Mouse (Mus musculus): ENCODE measurements at regions not wholly inside any gene's neighbourhood (a gene's known extent, or its start where the extent isn't known, plus 50 kb on each side); places are given as distances from the start of the nearest gene placed in this dataset.

DNA sequence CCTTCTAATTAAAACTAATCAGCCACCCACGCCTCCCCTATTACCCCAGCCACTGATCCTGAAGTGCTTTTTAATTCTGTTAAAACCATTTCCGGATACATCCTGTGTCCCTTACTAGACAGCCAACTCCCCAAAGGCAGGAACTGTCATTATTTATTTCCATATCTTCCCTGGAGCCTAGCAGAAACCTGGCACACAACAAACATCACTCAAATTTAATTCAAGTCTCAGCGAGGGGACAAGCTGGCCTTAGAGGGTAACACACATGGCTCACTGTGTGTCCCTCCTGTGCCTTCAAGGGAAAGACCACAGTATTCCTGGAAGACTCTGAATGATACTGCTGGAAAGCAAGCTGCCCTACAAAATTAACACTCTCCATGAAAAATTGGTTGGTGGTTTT is 240.0 kb downstream of the Mycn start:
- DNase-seq (ENCODE audit: low read depth) = no peak

DNA sequence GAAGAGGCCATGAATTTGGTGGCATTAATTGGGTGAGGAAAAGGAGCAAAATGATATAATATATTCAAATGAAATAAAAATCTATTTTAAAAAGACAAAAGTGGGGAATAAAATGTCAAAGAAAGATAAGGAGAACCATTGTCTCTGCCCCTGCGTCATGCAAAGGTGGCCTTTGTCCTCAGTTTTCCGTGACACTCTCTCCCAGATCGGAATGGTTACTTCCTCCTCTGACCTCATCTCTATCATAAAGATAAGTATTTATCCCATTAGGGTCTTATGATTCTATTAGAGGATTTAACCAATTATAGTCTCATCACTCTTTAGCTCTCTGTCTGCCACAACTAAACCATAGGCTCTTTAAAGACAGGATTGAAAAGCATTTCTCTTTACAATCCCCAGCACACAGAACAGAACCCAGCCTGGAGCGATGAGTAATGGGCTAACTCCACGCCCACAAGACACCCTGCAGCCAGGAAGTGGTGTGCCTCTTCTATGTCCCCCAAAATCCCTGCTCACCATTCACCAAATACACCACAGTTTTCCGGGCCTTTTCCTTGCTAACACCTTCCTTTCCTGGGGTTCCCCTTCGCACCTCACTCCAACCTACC is 240.6 kb downstream of the Mycn start:
- no peak for DNase-seq (ENCODE audit: low read depth)

DNA sequence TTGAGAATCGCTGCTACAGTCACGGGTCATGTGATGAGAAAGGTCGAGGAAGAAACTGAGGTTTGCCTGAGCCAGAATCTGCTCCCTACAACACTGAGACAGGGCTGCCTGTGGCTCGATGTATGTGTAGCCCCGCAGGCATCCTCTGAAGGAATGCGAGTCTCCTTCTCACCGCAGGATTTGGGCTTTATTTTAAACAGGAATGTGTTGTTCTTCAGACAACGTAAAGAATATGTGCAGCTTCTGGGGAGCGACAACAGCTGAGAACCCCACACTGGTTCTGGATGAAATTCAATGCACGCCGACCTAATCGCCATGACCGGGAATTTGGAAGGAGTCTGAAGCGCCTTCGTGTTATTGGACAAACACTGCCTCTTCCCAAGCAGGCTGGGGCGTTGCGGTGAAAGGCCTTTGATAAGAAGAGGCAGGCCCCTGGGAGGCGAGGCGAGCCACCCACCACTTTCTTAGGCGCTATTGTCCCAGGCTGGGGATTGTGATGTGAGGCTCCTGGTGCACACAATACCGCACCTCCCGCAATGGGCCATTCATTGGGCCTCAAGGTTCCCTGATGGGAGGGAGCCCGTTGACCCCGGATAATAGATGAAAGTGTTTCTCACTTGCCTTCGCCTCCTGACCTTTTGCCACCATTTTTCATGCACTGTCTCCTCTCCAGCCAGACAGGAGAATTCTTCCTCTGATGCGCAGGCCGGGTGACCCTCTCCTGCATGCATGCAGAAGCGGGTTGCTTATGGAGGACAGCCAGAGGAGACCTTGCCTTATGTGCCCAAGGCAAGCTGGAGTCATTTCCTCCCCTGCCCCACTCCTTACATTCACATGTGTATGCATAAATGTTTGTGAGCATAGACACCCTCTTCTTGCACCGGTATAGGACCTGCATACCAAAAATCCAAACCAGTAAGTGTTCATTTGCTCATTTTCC is 247.6 kb downstream of the Mycn start:
- DNase-seq (ENCODE audit: low read depth) = no peak

DNA sequence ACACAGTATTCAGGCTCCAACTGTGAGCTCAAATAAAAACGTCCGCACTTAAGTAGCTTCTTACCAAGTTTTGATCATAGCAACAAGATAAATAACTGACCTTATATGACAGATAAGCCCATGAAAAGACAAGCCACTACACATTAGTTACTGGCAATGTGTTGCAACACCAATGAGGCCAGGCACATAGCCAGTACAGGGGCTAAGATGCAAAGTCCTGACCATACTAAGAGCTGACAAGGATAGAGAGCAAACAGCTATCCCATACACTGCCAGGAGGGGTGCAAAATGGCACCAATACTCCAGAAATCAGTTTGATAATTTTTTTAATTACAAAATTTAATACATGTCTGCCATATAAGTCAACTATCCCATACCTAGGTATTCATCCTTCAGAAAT is 254.3 kb downstream of the Mycn start:
- DNase-seq (ENCODE audit: low read depth) = no peak

DNA sequence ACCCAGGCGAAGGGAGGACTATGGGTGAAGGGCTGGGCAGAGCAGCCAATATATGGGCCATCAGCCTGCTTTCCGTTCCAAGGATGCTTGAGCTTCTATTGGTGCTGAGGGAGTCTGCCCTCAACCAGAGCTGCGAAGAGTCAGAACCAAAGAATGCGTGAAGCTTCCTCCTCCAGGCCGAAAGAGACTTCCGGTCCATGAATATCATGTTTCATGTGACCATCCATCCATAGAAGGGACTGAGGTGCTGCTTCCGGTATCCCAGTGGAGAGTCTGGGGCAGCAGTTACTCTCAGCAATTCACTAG is 256.5 kb downstream of the Mycn start:
- DNase-seq (ENCODE audit: low read depth) = no peak

DNA sequence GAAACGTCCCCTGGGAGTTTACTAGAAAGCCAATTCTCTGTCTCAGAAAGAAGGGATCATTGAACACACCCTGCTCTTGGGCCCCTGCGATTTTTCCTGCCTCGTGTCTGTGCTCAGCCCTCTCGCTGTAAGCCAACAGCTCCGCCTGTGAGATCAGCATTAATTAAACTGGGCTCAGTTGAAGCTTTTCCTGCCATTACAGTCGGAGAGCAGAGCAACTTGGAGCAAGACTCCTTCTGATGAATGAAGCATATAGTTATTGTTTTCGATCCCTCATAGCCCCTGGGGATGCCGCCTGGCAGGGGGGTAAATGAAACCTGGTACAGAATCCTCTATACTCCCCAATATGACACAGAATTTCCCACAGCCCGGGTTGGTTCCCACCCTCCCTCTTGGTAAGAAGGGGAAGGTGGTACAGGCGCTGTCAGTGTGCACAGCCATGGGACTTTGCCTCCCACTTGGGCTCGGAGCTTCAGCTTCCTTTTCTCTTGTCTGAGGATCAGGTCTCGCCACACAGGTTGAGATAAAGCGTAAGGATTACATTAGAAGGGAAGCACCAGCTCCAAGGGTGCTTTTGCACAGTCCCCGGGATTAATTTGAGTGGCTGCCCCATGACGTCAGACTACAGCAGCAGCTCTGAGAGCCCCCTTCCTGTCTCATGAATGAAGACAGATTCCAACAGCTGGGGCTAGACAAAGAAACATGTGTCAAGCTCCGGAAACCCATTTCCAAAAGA is 257.1 kb downstream of the Mycn start:
- no peak for DNase-seq (ENCODE audit: low read depth)

DNA sequence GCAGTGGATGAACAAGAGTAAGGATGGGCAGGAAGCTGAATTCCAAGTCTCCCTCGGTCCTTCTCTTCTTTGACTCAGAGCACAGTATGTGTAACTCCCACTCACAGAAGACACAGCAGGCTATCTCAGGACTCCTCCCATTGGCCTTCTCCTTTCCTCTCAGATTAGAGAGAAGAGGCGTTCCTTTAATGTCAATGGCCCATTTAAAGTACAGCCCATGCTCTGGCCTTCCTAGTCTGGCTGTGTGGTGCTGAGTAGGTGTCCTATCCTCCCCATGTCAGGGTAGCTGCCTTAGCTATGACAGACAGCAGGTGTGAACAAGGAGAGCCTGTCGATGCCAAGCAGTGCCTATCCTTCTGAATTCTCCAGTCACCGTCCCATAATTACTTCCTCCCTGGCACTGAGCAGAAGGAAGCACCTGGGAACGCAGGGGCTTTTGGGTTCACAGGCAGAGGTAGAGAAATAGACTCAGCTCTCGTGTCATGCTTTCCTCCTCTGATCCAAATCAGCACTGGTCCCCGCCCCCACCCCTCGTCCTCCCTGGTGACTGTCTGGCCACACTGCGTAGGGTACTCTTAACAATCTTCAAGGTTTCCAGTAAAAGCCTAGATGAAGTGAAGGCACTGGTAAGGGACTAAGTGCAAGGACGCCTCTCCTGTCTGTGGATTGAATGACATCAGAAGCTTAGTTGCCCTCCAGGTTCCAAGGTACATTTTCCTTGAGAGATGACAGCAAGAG is 257.8 kb downstream of the Mycn start:
- DNase-seq (ENCODE audit: low read depth) = no peak

DNA sequence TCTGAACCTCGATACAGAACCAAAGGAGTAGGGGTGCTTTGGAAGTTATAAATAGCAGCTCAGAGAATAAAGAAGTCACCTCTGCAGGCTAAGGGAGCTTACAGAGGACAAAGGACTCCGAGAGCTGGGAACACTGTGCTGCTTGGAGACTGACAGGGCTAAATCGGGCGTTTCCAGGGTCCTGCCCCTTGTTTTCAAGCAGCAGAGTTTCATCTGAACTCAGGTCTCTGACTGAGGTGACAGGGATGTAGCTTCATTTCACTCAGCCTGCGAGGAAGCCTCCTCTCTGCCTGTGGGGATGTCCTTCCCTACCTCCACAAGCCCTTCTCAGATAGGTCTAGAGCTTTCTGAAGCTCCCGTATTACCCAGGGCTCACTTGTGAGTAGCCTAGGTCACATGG is 260.6 kb downstream of the Mycn start:
- no peak for DNase-seq (ENCODE audit: low read depth)

DNA sequence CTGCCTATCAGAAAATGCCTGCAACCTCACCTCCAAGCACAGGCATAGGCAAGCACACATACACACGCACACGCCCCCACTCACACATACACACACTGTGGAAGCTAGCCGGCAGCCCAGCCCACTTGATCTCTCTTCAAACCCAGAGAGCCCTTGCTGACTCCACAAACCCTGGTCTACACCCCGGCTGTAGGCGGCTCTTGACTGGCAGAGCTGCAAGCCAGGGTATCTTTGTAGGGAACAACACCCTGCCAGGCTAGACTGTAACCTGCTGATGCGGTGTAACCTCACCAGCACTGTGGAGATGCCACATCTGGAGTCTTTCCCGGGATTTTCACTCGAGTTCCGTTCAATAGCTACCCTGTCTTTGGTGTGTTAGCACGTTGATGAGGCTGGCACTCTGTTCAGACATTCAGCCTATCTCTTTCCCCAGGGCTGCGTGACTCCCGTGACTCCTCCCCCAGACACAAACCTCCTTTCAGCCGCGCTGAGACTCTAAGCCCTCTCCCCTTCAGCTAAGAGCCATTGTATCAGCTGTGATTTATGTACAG is 261.3 kb downstream of the Mycn start:
- no peak for DNase-seq (ENCODE audit: low read depth)

DNA sequence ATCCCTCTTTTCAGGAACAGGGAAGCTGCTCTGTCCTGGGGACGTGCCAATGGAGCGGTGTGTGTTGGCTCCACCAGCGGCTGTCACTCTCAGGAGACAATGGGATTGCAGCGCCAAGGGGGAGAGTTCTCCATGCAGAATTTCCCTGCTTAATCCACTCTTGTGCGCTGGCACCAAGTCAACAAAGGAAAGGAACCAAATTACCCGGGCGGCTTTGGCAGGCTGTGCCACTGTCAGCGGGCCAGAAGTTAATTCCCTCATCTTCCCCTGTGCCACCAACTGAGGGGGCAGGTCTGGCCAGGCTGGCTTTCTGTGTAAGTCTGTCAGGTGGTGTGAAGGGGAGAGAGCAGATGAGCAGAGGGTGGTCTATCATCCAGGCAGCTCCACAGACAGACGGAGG is 265.0 kb downstream of the Mycn start:
- DNase-seq (ENCODE audit: low read depth) = no peak

DNA sequence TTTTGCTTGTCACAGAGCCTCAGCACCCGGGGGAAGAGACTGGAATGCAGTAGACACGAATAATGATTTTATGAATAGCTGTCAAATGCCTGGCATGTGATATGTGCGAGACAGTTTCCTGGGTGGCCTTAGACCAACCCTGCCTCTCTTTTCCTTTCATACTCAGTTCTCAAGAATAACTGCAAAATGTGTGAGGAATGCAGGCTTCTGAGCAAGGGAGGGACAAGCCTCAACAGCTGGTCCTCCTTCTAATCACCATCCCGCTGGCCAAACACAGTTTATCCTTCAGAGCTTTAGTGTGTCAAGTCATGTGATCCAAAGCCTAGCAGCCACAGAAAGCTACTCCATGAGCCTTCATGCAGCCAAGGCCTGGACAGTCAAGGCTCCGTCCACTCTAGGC is 271.8 kb downstream of the Mycn start:
- DNase-seq (ENCODE audit: low read depth) = no peak

DNA sequence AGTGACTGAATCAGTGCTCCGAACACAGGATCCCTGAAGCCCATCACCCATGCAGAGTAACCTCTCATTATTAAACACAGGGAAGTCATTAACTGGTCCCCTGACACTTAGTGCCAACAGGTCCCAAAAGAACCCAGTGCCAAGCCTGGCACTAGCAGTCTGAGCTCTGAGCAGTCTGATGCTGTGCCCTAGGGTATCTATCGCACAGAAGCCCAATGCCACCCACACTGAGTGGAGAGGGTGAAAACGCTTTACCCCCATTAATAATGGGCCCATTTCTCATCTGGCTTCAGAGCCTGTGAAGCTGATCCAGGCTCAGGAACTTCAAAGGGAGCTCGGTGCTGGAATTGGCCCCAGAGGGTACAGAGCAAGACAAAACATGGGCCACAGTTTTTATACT is 272.8 kb downstream of the Mycn start:
- DNase-seq (ENCODE audit: low read depth) = no peak

DNA sequence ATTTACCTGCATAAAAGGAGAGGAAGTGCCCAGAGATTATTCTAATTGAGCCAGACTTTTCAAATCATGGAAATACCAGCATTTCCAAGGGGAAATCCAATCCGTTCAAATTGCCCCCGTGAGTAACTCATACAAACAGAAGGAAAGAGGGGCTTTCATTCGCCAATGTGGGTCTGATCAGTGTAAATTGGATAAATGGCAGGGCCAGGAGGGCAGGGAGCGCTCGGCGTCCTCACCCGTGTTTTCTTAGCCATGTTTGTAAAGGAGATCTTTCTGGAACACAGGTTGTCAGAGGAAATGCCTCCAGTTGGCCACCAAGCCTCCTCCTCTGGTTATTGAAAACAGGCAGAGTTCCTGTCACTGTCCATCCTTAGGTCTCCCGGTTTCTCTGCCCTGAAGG is 286.1 kb downstream of the Mycn start:
- DNase-seq (ENCODE audit: low read depth) = no peak

DNA sequence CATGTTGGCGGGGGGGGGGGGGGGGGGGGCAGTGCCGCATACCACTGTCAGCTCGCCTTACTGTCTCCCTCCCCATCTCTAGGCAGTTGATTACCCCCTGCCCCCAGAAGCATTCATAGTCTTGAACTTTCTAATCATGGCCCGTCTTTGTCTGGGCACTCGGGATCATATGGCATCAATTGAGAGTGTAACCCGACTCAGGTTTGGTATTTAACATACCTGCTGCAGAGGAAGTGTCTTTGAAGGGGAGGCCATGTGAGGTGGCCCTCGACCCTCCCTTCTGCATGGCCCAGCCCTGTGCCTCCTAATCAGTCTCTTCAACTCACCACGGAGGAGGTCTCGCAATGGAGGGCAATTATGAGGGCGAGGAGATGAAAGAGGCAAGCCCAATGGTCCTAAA is 286.5 kb downstream of the Mycn start:
- DNase-seq (ENCODE audit: low read depth) = no peak

DNA sequence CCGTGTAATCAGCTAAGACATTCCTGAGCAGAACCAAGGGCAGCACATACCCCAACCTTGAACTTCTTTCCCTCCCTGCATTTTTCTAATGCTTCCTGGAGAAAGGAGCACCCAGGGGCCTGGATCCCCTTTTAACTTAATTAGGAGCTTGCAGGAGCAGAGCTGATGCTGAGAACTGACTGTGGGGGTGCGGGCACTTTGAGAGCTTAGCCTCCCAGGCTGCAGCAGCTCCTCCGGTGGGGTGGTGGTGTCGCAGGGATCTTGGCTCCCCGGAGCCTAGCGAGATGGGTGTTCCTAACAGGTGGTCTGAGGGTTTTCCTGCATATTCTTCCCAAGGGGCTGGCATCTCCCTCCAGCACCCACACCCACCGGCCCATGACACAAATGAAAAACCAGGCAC is 289.4 kb downstream of the Mycn start:
- no peak for DNase-seq (ENCODE audit: low read depth)

DNA sequence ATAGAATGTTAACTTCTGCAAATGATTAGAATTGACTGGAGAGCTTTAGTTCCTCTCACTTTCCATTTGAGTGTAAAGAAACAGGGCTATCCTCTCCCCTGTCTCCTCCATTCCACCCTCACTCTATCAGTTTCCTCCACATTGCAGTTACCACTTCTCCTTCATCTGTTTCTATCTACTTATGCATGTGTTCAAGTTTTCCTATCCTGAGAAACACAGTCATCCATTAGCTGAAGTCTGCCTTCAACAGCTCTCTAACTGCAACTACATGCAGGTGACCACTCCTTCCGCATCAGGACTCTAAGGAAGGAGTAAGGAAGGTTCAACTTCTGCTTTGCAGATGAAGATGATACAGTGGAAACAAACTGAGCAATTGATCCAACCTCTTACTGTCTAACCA is 291.4 kb downstream of the Mycn start:
- DNase-seq (ENCODE audit: low read depth) = no peak

DNA sequence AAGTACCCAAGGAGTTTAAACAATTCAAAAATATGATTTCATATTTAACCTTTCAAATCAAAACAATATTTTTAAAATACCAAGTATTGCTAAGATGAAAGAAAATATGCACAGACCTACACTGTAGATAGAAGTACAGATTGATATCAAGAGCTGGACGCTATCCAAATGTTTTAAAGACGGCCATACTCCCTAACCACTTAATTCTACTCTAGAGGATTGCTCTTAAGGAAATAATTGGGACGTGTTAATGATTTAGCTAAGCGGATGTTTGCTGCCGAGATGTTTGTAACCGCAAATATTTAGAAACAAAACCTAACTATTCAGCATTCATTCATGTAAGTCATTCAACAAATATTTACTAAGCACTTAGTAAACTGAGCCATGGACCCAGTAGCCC is 294.2 kb downstream of the Mycn start:
- no peak for DNase-seq (ENCODE audit: low read depth)

DNA sequence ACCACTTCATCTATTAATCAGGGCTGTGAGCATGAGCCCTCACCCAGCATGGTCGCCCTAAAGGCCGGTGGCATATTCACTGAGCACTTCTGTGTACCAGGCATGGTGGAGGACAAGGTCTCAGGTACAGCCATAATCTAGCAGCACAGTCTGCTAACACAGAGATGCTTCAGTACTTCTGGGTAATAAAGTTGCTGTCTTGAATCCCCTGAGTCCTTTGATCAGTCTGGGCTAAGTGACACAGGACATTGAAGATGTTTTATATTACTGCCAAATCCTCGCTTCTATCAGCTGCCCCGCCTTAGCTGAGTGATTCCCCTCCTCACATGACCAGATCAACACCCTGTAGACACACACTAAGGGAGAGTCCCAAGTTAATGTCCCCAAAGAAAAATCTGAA is 296.5 kb downstream of the Mycn start:
- no peak for DNase-seq (ENCODE audit: low read depth)

DNA sequence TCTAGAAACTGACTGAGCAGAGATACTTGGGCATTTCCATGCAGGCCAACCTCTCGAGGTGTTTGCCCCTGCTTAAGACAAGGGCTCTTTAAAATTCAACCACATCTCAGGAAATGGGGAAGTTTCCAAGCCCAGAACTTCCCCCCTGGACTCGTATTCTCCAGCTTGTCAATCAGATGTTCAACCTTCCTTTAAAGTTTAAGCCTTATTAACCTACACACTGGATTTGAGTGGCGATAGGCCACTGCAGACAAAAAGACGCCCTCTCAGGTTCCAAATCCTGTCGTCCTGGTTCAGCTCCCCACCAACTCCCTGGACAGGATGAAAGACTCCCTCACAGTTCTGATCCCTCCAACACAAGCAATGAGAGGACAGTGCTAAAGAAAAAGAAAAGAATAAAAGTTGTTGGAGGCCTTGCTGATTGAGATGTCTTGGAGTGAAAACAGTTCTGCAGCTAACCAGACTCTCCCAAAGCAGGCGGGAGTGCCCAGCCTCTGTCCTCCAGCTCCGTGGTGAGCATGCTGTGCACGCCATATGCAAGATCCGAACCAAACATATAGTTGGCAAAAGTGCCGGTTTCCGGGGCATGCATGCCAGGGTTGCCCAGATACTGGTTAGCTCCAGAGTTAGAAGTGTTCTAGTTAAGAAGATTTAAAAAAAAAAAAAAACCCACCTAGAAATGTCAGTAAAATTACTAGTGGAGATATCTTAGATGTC is 298.3 kb downstream of the Mycn start:
- DNase-seq (ENCODE audit: low read depth) = no peak

DNA sequence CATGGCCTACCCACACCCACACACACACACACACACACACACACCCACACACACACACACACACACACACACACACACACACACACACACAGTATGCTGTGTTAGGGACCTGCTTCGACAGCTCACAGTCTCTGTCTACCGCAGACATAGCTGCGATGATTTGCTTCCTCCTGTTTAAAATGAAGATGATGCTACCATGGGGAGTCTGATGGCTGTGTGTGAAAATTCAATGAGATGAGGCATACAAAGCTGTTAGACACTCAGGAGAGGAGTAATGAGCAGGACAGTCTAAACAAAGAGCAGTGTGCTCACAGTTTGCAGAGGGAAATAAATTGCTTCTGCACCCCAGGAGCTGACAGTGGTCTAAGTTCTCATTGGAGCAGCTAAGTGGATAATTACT is 306.4 kb downstream of the Mycn start:
- DNase-seq (ENCODE audit: low read depth) = no peak

DNA sequence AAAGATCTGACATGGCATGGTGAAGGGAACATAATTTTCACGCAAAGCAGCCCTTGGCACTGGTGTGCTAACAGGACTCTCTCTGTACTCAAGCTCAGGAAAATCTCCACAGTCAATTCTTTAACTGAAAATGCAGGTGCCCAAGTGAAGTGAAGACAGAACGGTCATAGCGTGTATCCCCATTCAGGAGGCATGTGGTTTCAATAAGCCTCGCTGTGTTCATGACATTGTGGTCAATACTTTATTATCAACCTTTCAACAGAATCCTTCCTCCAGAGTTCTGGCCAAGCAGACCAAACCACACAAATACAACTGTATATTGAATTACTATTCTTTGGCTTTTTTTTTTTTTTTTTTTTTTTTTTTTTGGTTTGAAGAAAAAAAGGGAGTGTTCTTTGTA is 314.1 kb downstream of the Mycn start:
- DNase-seq (ENCODE audit: low read depth) = no peak

DNA sequence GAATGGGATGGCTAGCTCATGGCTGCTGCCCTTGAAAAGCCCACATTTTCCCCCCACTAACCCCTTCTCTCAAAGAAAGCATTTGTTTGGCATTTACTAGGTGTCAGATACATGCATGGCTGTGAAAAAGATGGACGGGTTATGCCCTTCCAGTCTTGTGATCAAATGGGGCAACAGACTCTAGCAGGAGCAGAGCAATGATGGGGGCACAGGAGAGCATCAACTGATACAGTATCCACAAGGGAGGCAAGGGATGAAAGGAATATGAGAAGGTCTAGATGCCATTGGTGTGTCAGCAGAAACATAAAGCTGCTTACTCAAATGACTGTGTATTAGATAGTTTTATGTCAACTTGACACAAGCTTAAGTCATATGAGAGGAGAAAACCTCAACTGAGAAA is 315.9 kb downstream of the Mycn start:
- DNase-seq (ENCODE audit: low read depth) = no peak

Data from induced T-regulatory cell, adult 2 months (primary cell).